Mouse (Mus musculus) embryonic facial prominence, embryonic 10.5 days (tissue): Measurements from ENCODE around the gene Rabgap1l. TPM values are rescaled to one million over a fixed set of nuclear protein-coding genes. Genes with fewer than 3 reads are reported as not detected.

ENCODE experiments used
- DNase-seq: peaks from one replicate; pipeline ENCODE4 v3.0.0-alpha.2; 2017; ENCODE audit warnings: low spot score
- H3K27ac ChIP-seq: fragments of 300-500 bp; sonication (generic); replicated peaks from 2 replicates; pipeline ENCODE4 v1.5.1; 2016; ENCODE audit warnings: mild to moderate bottlenecking
- H3K27me3 ChIP-seq: fragments of 300-500 bp; sonication (generic); replicated peaks from 2 replicates; pipeline ENCODE4 v1.6.1; 2016; ENCODE audit warnings: low read depth, mild to moderate bottlenecking; ENCODE audit not compliant: poor library complexity, severe bottlenecking
- H3K36me3 ChIP-seq: fragments of 300-500 bp; sonication (generic); replicated peaks from 2 replicates; pipeline ENCODE4 v1.6.1; 2016; ENCODE audit warnings: mild to moderate bottlenecking, moderate library complexity
- H3K4me1 ChIP-seq: fragments of 300-500 bp; sonication (generic); 2 replicates; pipeline ENCODE4 v1.6.1; 2016
- H3K4me3 ChIP-seq: fragments of 300-500 bp; sonication (generic); 2 replicates; pipeline ENCODE4 v1.5.1; 2016; ENCODE audit warnings: mild to moderate bottlenecking, moderate library complexity
- H3K9me3 ChIP-seq: fragments of 300-500 bp; sonication (generic); 2 replicates; pipeline ENCODE4 v1.6.1; 2016; ENCODE audit warnings: mild to moderate bottlenecking
- WGBS: fragments of 180-500 bp; shearing (Covaris S2); methylation state at CpG from one replicate; pipeline ENCODE4 v1.1.7; 2016; 5-methylcytosine and 5-hydroxymethylcytosine counted together
- polyA plus RNA-seq: library from polyadenylated mRNA; unstranded; fragments of >200 nt; fragmentation: Nextera tagmentation; extraction: Ambion mirVana; gene quantifications from 2 replicates; pipeline ENCODE4 v1.2.1, GENCODE M21; 2016

The Rabgap1l gene
- polyA plus RNA-seq, 1 experiment from 2014 or later, result 11.2 TPM

DNA sequence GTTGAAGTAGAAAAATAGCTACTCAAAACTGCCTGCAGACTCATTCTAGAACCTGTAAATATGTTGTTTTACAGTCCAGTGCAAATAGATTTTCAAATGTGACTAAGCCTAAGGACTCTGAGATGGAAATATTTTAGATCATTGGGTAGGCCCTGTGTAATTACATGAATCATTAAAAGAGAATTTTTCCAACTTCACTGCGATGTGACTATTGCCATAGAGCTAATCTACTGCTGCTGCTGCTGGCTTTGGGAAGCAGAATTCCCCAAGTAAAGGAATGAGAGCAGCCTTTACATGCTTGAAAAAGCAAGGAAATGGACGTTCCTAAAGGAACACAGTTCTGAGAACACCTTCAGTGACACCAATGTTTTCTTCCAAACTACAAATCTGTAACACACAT is 531.2 kb downstream of the Rabgap1l start:
- no peaks in the 10 kb centered on the region for H3K36me3 ChIP-seq
- no peak for DNase-seq

DNA sequence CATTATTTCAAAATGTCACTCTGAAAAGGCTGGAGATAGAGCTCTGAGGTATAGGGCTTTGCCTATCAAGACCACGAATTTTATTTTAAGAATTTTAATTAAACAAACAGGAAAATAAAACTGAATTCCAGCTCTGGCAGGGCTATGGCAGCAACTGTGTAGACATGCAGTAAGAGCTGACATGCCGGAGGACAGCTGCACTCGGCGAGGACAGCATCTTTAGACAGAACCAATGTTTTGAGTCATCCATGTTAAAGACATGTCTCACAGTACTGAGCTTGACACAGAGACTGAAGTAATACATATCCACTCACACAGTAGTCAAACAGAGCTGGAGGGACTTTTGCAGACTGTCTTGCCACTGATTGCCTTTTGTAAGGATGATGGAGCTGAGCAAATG is 532.4 kb downstream of the Rabgap1l start:
- peaks cover 34% of the 10 kb centered on the region for H3K4me1 ChIP-seq
- H3K27ac ChIP-seq, result no peak overlapping the region
- no peak overlapping the region for H3K4me3 ChIP-seq
- no peaks in the 10 kb centered on the region for H3K36me3 ChIP-seq
- DNase-seq, result no peak
- 84% methylated on average over 4 of the region's 4 CpGs for WGBS
- H3K27me3 ChIP-seq, result no peaks in the 10 kb centered on the region
- no peaks in the 10 kb centered on the region for H3K9me3 ChIP-seq

More for the DNA sequence above, 531.2 kb downstream of the Rabgap1l start:
- Histone ChIP-seq H3K9me3 (no peaks in the 10 kb centered on the region), H3K27ac (no peak overlapping the region), H3K27me3 (no peaks in the 10 kb centered on the region), H3K4me3 (no peak overlapping the region), H3K4me1 (peaks cover 34% of the 10 kb centered on the region)
- WGBS, result 80% methylated on average over 2 of the region's 2 CpGs

DNA sequence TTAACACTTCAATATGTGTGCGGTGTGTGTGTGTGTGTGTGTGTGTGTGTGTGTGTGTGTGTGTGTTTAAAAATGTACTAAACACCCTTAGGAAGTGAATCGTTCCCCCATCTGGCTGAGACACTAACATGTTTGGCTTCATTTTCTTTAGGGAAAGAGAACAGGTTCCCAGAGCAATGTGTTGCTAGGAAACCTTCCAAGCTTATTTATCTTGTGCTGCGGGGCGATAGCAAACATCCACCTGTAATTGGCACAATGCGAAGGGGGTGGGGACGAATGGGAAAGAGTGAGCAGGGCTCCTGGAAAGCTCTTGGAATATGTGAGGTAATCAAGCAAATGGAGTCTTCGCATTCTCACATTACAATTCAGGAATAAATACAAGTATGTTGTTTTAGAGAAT is 533.1 kb downstream of the Rabgap1l start:
- no peak overlapping the region for H3K4me3 ChIP-seq
- H3K9me3 ChIP-seq, result no peaks in the 10 kb centered on the region
- WGBS, result 62% methylated on average over 7 of the region's 7 CpGs
- H3K36me3 ChIP-seq, result no peaks in the 10 kb centered on the region
- H3K27ac ChIP-seq, result no peak overlapping the region
- DNase-seq, result peak; percentile 19
- peaks cover 34% of the 10 kb centered on the region for H3K4me1 ChIP-seq
- H3K27me3 ChIP-seq, result no peaks in the 10 kb centered on the region

DNA sequence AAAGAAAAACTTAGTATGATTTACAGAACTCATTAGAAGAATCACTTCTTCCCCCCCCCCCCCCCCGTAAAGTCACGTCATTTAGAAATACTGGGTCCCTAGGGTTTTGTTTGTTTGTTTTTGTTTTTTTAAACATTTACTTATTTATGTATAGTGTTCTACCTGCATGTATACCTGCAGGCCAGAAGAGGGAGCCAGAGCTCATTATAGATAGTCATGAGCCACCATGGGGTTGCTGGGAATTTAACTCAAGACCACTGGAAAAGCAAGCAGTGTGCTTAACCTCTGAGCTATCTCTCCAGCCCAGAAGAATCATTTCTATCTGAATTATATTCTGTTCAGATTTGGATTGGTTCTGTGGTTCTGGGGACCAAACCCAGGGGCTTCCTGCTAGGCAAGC is 539.9 kb downstream of the Rabgap1l start:
- Histone ChIP-seq H3K4me3 (no peak overlapping the region), H3K27ac (no peak overlapping the region), H3K4me1 (peaks cover 16% of the 10 kb centered on the region), H3K9me3 (no peaks in the 10 kb centered on the region), H3K36me3 (no peaks in the 10 kb centered on the region), H3K27me3 (no peaks in the 10 kb centered on the region)
- no peak for DNase-seq
- 87% methylated on average over 2 of the region's 2 CpGs for WGBS

DNA sequence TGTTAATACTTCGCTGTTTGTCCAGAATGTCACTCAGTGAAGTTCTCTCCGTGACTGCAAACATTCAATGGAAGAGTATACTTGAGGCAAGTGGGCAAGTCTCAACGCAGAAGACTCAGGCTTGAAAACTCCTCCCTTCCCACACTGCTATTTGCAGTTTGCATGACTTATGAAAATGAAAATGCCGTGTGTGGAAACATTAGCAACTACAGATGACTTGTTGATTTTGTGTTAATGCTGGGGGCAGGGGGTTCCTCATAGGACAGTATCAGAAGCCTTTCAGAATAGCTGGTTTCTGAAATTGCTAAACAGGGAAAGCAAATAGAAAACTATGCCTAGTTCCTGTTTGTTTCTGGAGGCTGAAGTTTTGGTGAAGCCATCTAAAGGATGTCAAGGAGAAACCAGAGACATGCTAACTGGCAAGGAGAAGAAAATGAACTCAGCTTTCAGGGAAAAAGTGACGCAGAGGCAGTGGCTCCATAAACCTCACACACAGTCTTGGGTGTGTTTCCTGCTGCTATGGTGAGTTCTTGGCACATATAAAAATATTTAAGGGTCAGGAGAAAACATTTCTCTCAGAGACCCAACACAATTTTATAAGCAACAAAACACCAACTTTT is 541.5 kb downstream of the Rabgap1l start:
- Histone ChIP-seq H3K27ac (no peak overlapping the region), H3K27me3 (no peaks in the 10 kb centered on the region), H3K9me3 (no peaks in the 10 kb centered on the region), H3K4me1 (peaks cover 16% of the 10 kb centered on the region), H3K4me3 (no peak overlapping the region), H3K36me3 (no peaks in the 10 kb centered on the region)
- DNase-seq, result no peak
- WGBS, result 75% methylated on average over 5 of the region's 5 CpGs

DNA sequence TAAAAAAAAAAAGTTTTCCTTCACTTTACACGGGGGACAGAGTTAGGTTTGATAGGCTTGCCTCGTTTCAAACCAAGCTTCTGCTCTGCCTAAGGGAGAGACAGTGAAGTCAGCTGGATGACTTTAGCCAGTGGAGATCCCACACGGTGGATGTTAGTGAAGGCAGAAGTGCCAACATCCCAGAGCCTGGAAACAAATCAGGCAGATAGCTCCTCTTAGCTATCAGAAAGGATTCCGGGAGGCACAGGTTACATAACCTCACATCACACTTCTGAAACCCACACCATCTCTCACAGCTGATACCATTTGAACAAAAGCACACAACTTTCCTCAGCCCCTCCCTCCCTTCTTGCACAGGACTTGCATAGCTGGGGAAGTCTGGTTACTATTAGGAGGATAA is 542.2 kb downstream of the Rabgap1l start:
- Histone ChIP-seq H3K27me3 (no peaks in the 10 kb centered on the region), H3K4me1 (peaks cover 16% of the 10 kb centered on the region), H3K9me3 (no peaks in the 10 kb centered on the region), H3K27ac (no peak overlapping the region), H3K36me3 (no peaks in the 10 kb centered on the region), H3K4me3 (no peak overlapping the region)
- DNase-seq, result no peak
- WGBS, result 62% methylated on average over 4 of the region's 4 CpGs

DNA sequence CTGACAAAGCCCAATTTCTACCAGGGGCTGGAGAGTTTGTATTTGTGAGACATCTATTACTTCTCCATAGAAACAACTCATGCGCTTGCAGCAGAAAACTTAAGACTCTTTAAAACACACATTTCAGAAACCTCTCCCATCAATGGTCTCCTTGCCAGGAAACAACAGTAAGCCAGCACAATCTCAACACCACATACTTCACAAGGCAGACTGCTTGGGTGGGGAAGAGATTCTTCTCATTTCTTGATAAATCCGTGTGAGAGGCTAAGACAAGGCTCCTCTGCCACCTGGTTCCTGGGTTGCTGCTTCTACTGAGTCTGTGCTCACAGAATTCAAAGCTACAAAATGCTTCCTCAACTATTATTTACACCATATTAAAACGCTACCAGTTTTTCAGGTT is 543.2 kb downstream of the Rabgap1l start:
- no peak overlapping the region for H3K4me3 ChIP-seq
- H3K27me3 ChIP-seq, result no peaks in the 10 kb centered on the region
- 82% methylated on average over 3 of the region's 3 CpGs for WGBS
- H3K4me1 ChIP-seq, result peaks cover 16% of the 10 kb centered on the region
- no peaks in the 10 kb centered on the region for H3K36me3 ChIP-seq
- no peak for DNase-seq
- no peak overlapping the region for H3K27ac ChIP-seq
- H3K9me3 ChIP-seq, result no peaks in the 10 kb centered on the region

DNA sequence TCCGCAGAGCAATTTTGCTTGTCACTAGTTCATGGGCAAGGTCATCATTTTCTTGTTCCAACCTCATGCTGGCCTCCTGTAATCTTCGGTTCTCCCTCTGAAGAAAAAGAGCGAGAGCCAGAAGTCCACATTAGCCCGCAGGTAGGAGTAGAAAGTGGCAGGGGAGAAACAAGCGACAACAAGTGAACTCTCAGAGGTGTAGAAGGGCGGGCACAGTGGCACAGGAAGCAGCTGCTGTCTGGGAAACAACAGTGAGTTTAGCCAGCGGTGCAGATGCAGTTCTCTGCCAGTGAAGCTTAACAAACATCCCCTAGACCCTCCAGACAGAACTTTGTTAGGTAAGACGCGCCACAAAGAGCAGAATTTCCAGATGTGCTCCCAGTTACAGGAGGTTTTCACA is 545.5 kb downstream of the Rabgap1l start:
- H3K36me3 ChIP-seq, result no peaks in the 10 kb centered on the region
- no peak overlapping the region for H3K4me3 ChIP-seq
- no peaks in the 10 kb centered on the region for H3K27me3 ChIP-seq
- H3K9me3 ChIP-seq, result no peaks in the 10 kb centered on the region
- peaks cover 16% of the 10 kb centered on the region for H3K4me1 ChIP-seq
- 82% methylated on average over 9 of the region's 9 CpGs for WGBS
- DNase-seq, result no peak
- H3K27ac ChIP-seq, result no peak overlapping the region

DNA sequence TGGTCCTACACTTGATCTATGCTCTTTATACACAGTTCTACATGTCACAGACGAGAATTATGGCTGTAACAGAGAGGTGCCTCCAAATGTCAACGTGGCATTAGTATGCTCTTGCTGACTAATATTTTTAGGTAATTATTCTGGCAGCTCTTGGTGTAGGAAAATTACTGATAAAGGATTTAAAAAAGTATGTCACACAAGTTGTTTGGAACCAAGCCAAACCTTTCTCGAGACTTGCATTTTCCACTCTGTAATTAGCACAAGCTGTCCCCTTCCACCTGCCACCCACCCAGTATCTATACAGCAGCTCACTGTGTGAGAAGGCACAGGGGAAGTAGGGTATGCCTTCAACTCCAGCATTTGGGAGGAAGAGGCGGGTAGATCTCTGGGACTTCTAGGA is 546.2 kb downstream of the Rabgap1l start:
- no peak for DNase-seq
- H3K27me3 ChIP-seq, result no peaks in the 10 kb centered on the region
- no peaks in the 10 kb centered on the region for H3K36me3 ChIP-seq
- H3K9me3 ChIP-seq, result no peaks in the 10 kb centered on the region
- H3K4me3 ChIP-seq, result no peak overlapping the region
- H3K27ac ChIP-seq, result no peak overlapping the region
- 88% methylated on average over 4 of the region's 4 CpGs for WGBS
- H3K4me1 ChIP-seq, result peaks cover 16% of the 10 kb centered on the region

DNA sequence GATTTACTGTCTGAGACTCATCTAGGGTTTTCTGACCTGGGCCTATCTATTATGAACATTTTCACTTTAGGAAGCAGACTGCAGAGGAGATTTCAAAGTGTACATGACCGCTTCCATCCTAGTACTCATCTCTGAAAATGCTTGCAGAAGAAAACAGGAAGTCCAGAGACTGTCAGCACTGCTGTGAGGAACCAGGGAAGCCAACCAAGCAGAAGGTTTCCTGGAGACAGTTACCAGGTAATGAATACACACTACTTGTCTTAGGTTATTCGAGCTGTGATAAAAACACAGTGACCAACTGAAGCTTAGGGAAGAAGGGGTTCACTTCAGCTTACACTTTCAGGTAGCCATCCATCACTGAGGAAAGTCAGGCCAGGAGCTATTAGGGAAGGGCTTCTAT is 547.1 kb downstream of the Rabgap1l start:
- Histone ChIP-seq H3K27ac (no peak overlapping the region), H3K9me3 (no peaks in the 10 kb centered on the region), H3K4me1 (peaks cover 9% of the 10 kb centered on the region), H3K36me3 (no peaks in the 10 kb centered on the region), H3K4me3 (no peak overlapping the region), H3K27me3 (no peaks in the 10 kb centered on the region)
- 84% methylated on average over 2 of the region's 2 CpGs for WGBS
- DNase-seq, result no peak

DNA sequence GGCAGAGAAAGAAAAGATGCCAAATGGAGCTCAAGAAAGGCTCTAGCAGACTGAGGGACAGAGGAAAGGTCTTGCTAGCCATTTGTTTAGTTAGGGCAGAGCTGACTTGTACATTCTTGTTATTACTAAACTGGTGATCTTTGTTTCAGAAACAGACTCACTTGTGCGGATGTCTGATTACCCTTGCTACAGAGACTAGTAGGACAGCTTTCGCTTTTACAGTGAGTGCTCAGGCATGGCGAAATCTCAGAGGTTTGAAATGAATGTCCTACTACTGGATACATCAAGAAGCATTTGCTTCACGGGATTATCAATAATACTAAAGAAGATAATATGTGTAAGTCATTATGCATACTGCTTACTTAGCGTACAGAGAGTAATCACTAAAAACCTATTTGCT is 548.3 kb downstream of the Rabgap1l start:
- Histone ChIP-seq H3K4me3 (no peak overlapping the region), H3K27me3 (no peaks in the 10 kb centered on the region), H3K9me3 (no peaks in the 10 kb centered on the region), H3K4me1 (no peaks in the 10 kb centered on the region), H3K27ac (no peak overlapping the region), H3K36me3 (no peaks in the 10 kb centered on the region)
- 94% methylated on average over 5 of the region's 5 CpGs for WGBS
- no peak for DNase-seq

DNA sequence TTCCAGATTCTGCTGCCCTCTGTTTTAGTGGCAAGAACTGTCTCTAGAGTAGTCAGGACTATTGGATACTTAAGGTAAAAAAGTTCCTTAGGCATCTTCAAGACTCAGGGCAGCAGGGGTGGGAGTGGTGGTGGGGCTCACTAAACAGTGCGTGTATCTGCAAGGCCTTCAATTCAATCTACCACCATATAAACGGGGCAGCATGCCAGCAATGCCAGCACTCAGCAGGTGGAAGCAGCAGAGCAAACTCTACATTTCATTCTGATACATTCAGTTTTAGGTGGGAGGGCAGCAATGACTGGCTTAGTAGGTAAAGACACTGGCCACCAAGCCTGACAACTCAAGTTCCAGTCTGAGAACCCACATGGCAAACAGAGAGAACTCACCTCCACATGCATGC is 552.9 kb downstream of the Rabgap1l start:
- 87% methylated on average over 2 of the region's 2 CpGs for WGBS
- H3K27ac ChIP-seq, result no peak overlapping the region
- H3K9me3 ChIP-seq, result no peaks in the 10 kb centered on the region
- H3K36me3 ChIP-seq, result no peaks in the 10 kb centered on the region
- no peaks in the 10 kb centered on the region for H3K4me1 ChIP-seq
- no peak for DNase-seq
- no peaks in the 10 kb centered on the region for H3K27me3 ChIP-seq
- H3K4me3 ChIP-seq, result no peak overlapping the region

DNA sequence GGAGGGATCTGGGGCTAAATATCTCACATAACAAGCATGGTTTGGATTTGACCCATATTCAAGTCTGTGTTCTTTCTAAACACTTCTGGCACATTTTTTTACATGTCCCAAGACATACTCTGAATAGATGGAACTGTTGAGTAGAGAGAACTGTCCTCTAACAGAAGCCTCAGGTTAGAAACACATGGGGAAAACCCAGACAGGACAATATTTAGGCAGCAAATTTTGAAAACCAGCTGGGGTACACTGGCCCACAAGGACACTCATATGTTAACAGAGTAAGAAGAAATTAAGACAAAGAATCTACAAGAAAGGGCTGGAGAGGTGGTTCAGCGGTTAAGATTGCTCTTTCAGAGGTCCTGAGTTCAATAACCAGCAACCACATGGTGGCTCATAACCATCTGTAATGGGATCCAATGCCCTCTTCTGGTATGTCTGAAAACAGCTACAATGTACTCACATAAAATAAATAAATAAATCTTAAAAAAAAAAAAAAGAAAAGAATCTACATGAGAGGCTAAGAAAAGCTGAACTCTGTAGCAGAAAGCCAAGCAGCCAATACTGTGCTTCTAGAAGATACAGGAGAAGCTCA is 554.1 kb downstream of the Rabgap1l start:
- no peaks in the 10 kb centered on the region for H3K36me3 ChIP-seq
- 82% methylated on average over 1 of the region's 1 CpGs for WGBS
- no peaks in the 10 kb centered on the region for H3K9me3 ChIP-seq
- H3K4me1 ChIP-seq, result no peaks in the 10 kb centered on the region
- H3K27me3 ChIP-seq, result no peaks in the 10 kb centered on the region
- H3K4me3 ChIP-seq, result no peak overlapping the region
- no peak overlapping the region for H3K27ac ChIP-seq
- no peak for DNase-seq
